Mouse (Mus musculus) adipocyte (in vitro differentiated cells): ENCODE measurements around the gene Ltbr.

Experiments used
- DNase-seq: peaks from one replicate; pipeline ENCODE4 v3.0.0-alpha.2; 2016; ENCODE audit warnings: low spot score

The Ltbr gene

GRCm38 (mm10) chr6:125344866-125345265 is 31.2 kb upstream of the Ltbr start:
- DNase-seq = no peak

DNA sequence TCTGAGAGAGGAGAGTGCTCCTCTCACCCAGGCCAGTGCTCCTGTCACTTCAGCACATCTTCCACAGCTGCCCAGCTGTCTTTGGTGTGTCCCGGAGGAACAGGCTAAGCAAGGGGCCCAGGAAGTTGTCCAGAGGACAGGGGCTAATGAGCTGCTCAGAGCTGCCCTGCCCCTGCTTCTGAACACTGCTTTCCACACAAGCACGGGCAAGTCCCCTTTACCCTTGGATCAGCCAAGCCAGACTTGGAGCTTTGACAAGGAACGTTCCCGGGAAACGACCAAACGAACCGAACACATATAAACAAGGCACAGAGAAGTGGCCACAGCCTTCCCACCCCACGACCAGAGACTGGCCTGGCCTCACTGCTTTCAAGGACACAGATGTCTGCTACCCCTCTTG is 30.4 kb upstream of the Ltbr start:
- DNase-seq = peak; percentile 97

GRCm38 (mm10) chr6:125342198-125342597 is 28.5 kb upstream of the Ltbr start:
- peak; percentile 56 for DNase-seq

- no peak for DNase-seq
Observed at GRCm38 (mm10) chr6:125340244-125340643, 26.6 kb upstream of the Ltbr start.

GRCm38 (mm10) chr6:125338791-125339660 is 25.3 kb upstream of the Ltbr start:
- DNase-seq = no peak

- DNase-seq = no peak
Observed at GRCm38 (mm10) chr6:125334356-125334755, 20.7 kb upstream of the Ltbr start.

- DNase-seq = no peak
Observed at GRCm38 (mm10) chr6:125333112-125333899, 19.6 kb upstream of the Ltbr start.

DNA sequence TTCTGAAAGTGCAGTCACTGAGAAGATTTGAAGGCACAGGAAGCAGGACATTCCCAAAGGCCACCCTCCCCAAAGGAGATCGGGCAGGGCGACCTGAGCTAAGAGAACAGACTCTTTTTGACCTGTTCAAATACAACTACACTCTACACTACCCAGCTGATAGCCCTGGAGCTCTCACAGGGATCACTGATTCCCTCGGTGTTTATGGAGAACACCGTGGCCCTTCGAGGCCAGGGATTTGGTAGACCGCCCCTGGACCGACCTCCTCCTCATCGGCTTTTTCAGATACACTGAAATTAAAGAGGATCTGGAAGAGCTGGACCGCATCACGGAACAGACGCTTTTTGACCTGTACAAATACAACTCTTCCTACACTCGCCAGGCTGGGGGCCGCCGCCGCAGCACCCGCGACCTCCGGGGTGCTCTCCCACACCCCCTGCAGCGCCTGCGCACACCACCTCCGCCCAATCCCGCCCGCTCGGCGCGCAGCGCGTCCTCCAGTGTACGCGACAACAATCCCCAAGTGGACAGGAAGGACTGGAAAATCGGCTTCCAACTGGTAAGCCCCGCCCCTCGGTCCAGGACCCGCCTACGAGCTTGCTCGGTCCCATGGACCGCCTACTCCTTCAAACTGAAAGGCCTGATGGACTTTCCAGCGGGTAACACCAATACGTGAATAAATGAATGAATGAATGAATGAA is 17.1 kb upstream of the Ltbr start:
- DNase-seq = peak; percentile 87

DNA sequence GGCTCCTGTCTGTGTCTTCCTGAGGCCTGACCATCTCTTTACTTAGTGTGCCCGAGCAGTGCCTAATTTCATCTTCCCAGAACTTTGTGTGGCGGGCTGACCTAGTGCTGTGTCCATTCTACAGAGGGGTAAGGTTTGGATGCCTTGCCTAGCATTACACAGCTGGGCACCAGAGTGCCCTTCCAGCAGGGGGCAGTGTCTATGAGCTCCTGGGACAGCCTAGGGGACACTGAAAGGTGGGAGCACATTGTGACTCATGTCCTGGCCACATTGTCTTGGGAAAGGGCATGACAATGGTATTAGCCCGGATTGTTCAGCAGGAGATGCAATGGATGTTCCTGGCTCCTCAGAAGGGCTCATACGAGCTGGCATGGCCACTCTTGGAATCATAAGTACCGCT is 14.6 kb upstream of the Ltbr start:
- peak; percentile 42 for DNase-seq

DNA sequence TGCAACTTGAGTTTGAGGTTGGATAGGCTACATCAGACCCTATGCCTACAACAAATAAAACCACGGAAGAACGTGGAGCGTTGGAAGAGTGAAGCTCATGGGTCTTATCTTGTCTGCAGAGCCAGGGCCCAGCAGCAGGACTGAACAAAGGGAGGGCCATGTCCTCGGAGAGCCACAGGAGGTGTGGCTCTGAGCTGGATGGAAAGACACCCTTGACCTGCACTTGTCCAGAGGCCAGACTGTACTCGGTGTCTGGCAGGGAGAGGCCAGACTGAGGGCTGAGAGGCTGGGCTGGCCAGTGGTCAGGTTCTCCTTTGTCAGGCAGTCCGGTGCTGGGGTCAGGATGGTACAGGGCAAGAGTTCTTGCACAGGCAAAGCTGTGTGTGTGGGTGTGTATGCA is 11.7 kb upstream of the Ltbr start:
- DNase-seq = peak; percentile 84

- no peak for DNase-seq
Observed at GRCm38 (mm10) chr6:125323547-125323946, 9.9 kb upstream of the Ltbr start.

GRCm38 (mm10) chr6:125322794-125323193 is 9.1 kb upstream of the Ltbr start:
- no peak for DNase-seq

DNA sequence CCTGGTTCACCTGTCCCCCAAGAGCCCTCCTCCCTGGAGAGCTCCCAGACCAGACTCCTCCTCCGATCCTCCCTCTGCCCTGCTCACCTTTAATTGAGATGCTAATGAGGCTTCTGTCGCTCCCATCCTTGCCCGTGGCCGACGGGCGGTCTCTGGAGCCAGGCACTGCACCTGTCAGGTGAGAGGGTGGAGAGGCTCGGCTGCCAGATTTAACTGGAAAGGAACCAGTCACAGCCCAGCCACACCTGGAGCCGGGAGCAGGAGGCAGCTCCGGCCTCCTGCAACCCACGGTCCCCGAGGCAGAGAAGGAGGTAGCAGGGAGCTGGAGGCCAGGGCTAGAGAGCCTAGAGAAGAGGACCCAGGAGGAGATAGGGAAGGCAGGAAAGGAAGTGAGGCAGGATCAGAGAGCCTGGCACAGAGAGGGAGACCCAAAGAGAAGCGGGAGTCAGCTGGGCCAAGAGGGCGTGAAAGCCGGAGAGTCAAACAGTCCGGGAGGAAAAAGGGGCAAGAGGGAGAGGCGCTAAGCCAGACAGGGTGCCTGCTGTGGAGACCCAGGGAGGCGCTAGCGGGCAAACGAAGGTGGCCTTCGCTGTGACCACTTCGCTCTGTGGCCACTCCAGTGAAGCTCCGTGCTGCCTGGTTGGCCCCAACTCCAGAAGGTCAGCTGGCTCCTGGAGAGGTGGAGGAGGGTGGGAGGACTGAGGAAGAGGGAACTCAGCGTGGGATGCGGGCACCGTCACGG is 7.6 kb upstream of the Ltbr start:
- DNase-seq = no peak

DNA sequence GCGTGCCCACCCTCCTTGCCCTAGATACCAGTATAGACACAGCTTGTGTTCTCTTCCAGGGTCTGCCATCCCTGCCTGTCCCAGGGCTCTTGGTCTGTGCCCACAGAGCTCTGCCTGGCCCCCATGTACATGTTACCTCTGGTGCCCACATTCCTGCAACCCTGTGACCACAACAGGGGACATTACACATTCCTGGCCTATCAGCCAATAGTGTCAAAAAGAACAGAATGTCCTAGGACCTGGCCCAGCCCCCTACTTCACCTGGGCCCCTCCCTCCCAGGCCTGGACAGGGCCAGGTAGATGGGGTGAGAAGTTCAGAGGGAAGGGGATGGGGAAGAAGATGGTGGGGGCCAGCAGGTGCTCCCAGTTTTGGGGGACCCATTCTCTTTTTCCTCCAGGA is 6.6 kb upstream of the Ltbr start, which contains the start of gene Scnn1a:
Scnn1a (plus strand) TSS at position 337 of the 400 bp plus-strand sequence.
- no peak for DNase-seq

- no peak for DNase-seq
Observed at GRCm38 (mm10) chr6:125319919-125320296, 6.2 kb upstream of the Ltbr start.

- DNase-seq = peak; percentile 43
Observed at GRCm38 (mm10) chr6:125318981-125319918, 5.6 kb upstream of the Ltbr start.

DNA sequence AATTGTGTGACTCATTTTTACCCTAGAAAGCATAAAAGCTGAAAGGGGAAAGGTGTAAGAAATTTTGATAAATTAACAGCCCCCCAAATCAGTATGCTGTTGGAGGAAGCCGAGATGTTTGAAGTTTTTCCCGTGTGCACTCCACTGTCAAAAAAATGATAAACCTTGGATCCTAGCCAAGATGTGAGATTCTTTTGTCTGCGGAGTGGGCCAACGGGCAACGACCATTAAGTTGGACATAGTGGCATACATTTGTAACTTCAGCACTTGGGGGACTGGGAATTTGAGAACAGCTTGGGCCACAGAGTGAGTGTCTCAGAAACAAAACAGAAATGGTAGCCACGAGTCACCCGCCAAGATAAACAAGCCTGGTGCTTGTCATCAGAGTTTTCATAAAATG is 3.4 kb upstream of the Ltbr start:
- no peak for DNase-seq

- no peak for DNase-seq
Observed at GRCm38 (mm10) chr6:125314746-125315145, 1.1 kb upstream of the Ltbr start.

GRCm38 (mm10) chr6:125314231-125314563 is 512 bp upstream of the Ltbr start:
- DNase-seq = no peak

GRCm38 (mm10) chr6:125312581-125313355 is 917 bp downstream of the Ltbr start:
- peak; percentile 45 for DNase-seq
